Mouse (Mus musculus): Measurements from ENCODE around the gene Dxo. TPM values are rescaled to one million over a fixed set of nuclear protein-coding genes. Genes with fewer than 3 reads are reported as not detected.

The Dxo gene
- total RNA-seq (2023), result 86.0 TPM

GRCm38 (mm10) chr17:34836856-34837221, at the start of gene Dxo, which contains the start of gene Stk19:
Dxo (plus strand) TSS chr17:34837019.
Stk19 (minus strand) TSS chr17:34836945.

GRCm38 (mm10) chr17:34804301-34804700, 32.5 kb upstream of the Dxo start, which contains the start of gene Cyp21a1:
Cyp21a1 (minus strand) TSS chr17:34804561.

DNA sequence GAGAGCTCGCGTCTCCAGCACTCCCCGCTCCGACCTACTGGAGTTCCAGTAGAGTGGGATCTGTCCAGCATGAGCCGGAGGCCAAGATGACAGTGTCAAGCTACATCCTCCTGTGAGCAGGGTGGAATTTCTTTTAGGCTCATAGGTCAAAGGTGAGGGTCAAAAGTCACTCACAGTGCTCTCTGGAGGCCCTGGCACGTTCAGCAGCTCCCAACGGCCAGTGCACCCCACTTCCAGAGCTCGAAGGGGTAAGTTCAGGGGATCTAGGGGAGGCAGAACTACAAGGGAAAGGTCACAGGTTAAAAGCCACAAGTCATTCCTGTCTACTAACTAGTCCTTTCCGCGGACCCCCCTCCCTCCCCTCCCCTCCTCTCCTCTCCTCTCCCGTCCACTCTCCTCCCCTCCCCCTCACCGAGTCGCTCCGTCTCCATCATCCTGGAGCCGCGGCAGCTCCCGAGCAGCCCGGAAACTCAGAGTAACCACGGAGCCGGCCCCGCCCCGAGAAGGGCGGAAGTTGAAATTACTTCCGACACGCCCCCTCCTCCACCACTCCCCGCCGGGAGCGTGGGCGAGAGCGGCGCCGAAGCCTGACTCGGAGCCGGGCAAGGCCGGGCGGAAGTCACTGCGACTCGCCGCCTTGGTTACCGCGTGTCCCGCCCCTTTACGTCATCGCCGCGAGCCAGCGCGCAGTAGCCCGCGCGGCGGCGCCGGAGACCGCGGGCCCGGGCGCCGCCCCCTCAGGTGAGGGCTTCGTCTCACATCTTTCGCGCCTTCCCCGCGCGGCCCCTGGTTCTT, 13.1 kb downstream of the Dxo start, which contains the start of the genes Skiv2l and Nelfe:
Skiv2l (minus strand) TSS at position 489 of the 795 bp plus-strand sequence.
Nelfe (plus strand) TSS at position 670 of the 795 bp plus-strand sequence.

GRCm38 (mm10) chr17:34862416-34863081, 25.7 kb downstream of the Dxo start, which contains the start of gene Cfb:
Cfb (minus strand) TSS chr17:34862518.

DNA sequence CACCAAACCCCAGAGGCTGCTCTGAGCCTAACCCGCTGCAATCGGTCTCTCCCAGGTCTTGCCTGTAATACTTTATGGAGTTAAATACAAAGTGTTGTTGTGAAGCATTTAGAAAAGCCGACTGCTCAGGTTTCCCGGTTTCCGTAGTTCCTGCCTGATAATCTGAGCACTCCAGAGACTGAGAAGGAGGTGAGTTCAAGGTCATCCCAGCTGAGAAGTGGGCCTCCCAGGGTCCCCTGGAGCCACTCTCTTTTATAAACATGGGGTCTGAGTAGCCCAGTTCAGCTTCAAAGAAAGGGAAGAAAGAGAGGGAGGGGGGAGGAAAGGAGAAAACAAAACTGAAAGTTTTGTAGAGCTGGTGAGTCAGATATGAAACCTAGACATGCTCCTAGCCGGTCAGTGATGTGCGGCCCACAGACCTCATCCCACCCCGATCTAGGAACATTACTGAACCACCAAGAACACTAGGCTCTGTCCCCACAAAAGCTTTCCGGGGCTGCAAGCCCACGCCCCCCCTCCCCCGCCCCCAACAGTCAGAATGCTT, 42.6 kb downstream of the Dxo start, which contains the start of gene Zbtb12:
Zbtb12 (plus strand) TSS at position 148 of the 544 bp plus-strand sequence.

DNA sequence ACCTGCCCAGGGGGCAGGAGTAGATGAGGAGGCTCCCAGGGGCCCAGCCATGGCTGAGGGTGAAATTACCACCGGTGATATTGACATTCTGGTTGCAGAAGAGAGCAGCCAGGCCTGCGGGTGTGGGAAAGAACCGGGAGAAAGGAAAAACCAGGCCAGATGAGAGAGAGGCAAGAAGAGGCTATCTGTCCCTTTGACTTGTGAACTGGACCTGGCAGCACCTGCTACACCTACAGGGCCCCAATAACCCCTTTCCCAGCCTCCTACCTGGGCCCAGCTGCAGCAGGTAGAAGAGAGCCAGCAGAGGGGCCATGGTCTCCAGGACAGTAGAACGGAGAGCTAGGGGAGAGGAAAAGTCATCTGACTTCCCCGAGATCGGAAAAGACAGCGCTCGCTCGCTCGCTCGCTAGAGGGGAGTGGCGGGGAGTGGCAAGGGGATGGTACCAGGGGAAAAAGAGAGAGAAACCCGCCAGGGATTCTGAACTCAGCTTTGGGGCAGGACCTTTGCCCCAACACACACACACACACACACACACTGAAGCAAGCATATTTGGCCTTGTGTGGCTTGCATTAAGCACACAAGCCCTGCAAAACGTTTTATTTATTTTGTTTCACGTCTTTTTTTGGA, 45.0 kb downstream of the Dxo start, which contains the start of gene Gm20547:
Gm20547 (minus strand) TSS at position 360 of the 628 bp plus-strand sequence.

Other genes starting within 250 kb of the Dxo start
- gene Gpsm3, start 247.2 kb upstream of the Dxo start, total RNA-seq (2023), result 180 TPM
- 48.2 TPM for gene Pbx2, start 245.8 kb upstream of the Dxo start, total RNA-seq (2023)
- gene Ager, start 239.2 kb upstream of the Dxo start, total RNA-seq (2023), result 8.7 TPM
- gene Rnf5, start 233.3 kb upstream of the Dxo start, total RNA-seq (2023), result 29.9 TPM
- gene Agpat1, start 232.8 kb upstream of the Dxo start, total RNA-seq (2023), result 41.1 TPM
- 8.4 TPM for gene Egfl8, start 221.0 kb upstream of the Dxo start, total RNA-seq (2023)
- 20.6 TPM for gene Ppt2, start 208.5 kb upstream of the Dxo start, total RNA-seq (2023)
- 6.9 TPM for gene Prrt1, start 207.5 kb upstream of the Dxo start, total RNA-seq (2023)
- gene Fkbpl, start 192.3 kb upstream of the Dxo start, total RNA-seq (2023), result 1.2 TPM
- 42.3 TPM for gene Atf6b, start 189.9 kb upstream of the Dxo start, total RNA-seq (2023)
- gene Tnxb, start 166.5 kb upstream of the Dxo start, total RNA-seq (2023), result 0.09 TPM
- gene C4b, start 93.1 kb upstream of the Dxo start, total RNA-seq (2023), result 0.70 TPM
- not detected for gene Cyp21a1, start 32.5 kb upstream of the Dxo start, total RNA-seq (2023)
- 55.8 TPM for gene Stk19, start 74 bp upstream of the Dxo start, total RNA-seq (2023)
- gene Skiv2l, start 13.2 kb downstream of the Dxo start, total RNA-seq (2023), result 121 TPM
- 22.0 TPM for gene Nelfe, start 13.4 kb downstream of the Dxo start, total RNA-seq (2023)
- 0.64 TPM for gene Cfb, start 25.5 kb downstream of the Dxo start, total RNA-seq (2023)
- gene Zbtb12, start 42.5 kb downstream of the Dxo start, total RNA-seq (2023), result 4.4 TPM
- gene Gm20547, start 45.0 kb downstream of the Dxo start, total RNA-seq (2023), result 0.38 TPM
- 1.6 TPM for gene C2, start 61.2 kb downstream of the Dxo start, total RNA-seq (2023)
- gene Ehmt2, start 61.5 kb downstream of the Dxo start, total RNA-seq (2023), result 113 TPM
- not detected for gene Slc44a4, start 77.4 kb downstream of the Dxo start, total RNA-seq (2023)
- gene Neu1, start 94.2 kb downstream of the Dxo start, total RNA-seq (2023), result 44.2 TPM
- gene Hspa1b, start 122.2 kb downstream of the Dxo start, total RNA-seq (2023), result 97.6 TPM
- not detected for gene Gm20481, start 132.9 kb downstream of the Dxo start, total RNA-seq (2023)
- gene Hspa1a, start 135.1 kb downstream of the Dxo start, total RNA-seq (2023), result 57.4 TPM
- gene Hspa1l, start 135.7 kb downstream of the Dxo start, total RNA-seq (2023), result not detected
- gene Lsm2, start 144.8 kb downstream of the Dxo start, total RNA-seq (2023), result 24.0 TPM
- 85.0 TPM for gene Vars, start 164.0 kb downstream of the Dxo start, total RNA-seq (2023)
- not detected for gene Vwa7, start 179.6 kb downstream of the Dxo start, total RNA-seq (2023)
- gene Sapcd1, start 191.0 kb downstream of the Dxo start, total RNA-seq (2023), result 1.4 TPM
- 3.2 TPM for gene Msh5, start 209.7 kb downstream of the Dxo start, total RNA-seq (2023)
- gene Clic1, start 212.9 kb downstream of the Dxo start, total RNA-seq (2023), result 137 TPM
- 0.70 TPM for gene Ddah2, start 222.0 kb downstream of the Dxo start, total RNA-seq (2023)
- not detected for gene Ly6g6c, start 228.4 kb downstream of the Dxo start, total RNA-seq (2023)
- gene Mpig6b, start 229.2 kb downstream of the Dxo start, total RNA-seq (2023), result not detected
- not detected for gene Ly6g6e, start 239.9 kb downstream of the Dxo start, total RNA-seq (2023)
- gene Ly6g6d, start 241.0 kb downstream of the Dxo start, total RNA-seq (2023), result not detected
- gene Ly6g6f, start 248.6 kb downstream of the Dxo start, total RNA-seq (2023), result not detected